Mouse (Mus musculus): ENCODE measurements around the gene Uhrf1bp1.

DNA sequence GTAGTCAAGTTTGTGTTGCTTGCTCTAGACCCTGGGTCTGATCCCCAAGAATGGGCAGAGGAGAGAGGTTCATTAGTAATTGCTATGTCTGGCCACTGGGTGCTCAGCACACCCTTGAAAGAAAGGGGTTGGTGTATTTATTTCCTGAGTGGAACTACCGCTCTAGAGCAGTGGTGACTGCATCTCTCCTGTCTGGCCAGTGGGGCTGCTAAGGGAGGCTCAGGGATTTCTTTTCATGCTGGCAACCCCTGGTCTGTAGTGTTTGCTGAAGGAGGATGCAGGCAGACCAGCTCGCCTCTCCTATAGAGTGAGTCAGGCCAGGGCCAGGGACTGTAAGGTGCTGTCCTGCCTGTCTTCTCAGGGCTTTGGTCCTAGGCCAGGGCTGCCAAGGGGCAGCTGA is 90.9 kb downstream of the Uhrf1bp1 start:
- TF ChIP-seq CTCF (IDR thresholded peaks at IDR 0.05; ENCODE audit: low read depth) (no peak), EP300 (IDR thresholded peaks at IDR 0.05; ENCODE audit: low read depth) (no peak)
